Mouse (Mus musculus) 3T3-L1 (cell line): ENCODE measurements around the gene Zfp786.
"Not testable (repeated sequence)": the region's sequence is repeated elsewhere in the genome, so short reads cannot be mapped to it uniquely, and the experiment has no call there.

Experiments used
- DNase-seq: peaks from one replicate; pipeline ENCODE4 v3.0.0-alpha.2; 2015; ENCODE audit warnings: low read depth, low spot score

Gene Zfp786

GRCm38 (mm10) chr6:47830104-47831078 is at the start of gene Zfp786:
Gene Zfp786 (minus strand): TSS chr6:47830867.
- peak; percentile 89 for DNase-seq

DNA sequence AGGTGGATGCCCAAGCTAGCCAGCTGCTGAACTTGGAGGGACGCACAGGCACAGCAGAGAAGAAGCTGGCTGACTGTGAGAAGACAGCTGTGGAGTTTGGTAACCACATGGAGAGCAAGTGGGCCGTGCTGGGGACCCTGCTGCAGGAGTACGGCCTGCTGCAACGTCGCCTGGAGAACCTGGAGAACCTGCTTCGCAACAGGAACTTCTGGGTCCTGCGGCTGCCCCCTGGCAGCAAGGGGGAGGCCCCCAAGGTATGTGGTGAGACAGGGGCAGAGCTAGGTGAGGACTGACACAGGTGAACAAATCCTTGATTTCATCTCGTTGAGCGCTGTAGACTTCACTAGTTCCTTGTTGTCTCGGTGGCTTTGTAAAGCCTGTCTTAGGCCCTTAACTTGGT is 49.5 kb upstream of the Zfp786 start:
- no peak for DNase-seq

DNA sequence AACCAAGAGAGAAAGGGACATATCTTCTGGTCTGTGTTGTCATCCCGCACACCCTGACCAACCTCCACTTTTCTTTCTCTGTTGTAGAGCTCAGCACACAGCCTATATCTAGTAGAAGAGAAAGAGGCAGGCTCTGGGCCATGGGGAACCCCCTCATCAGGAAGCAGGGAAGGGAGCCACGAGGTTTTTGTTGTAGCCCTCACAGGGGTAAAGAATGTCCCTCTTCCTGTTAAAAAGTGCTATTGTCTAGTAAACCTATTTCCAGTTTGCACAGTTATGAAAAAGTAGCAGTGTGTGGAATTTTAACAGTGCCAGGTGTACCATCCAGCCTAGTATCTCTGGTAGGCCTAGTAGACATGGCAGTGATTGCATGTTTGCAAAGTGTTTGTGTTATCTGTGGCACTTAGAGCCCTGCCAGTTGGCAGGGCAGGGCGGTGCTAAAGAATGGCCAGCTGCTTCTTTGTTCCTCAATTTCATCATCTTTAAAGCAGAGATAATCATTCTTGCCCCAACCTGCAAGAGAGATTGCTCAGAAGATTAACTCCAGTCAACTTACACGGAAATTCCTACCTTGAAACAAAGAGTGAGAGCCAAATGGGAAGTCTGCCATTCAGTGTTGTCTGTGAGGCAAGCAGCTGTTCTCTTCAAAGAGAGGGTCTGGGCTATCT is 48.5 kb upstream of the Zfp786 start:
- peak; percentile 25 for DNase-seq

- DNase-seq: peak; percentile 48
These were observed 47.9 kb upstream of the Zfp786 start for GRCm38 (mm10) chr6:47878593-47878992.

DNA sequence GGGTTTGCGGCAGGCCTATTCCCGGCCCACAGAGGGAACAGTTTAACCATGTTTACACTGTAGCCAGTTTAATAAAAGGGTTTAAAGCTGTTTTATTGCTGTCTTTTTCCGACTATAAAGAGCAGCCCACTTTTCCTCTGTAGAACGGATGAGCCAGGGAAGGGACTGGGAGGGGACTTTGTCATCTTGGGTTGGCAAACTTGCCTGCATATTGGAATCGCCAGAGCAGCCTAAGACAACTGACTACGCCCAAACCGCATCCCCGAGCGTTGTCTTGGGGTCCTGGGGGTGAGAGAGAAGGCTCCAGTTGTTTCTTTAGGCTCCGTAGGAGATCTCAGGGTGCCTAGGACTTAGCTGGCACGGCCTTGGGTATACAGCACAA is 47.5 kb upstream of the Zfp786 start:
- peak; percentile 59 for DNase-seq

DNA sequence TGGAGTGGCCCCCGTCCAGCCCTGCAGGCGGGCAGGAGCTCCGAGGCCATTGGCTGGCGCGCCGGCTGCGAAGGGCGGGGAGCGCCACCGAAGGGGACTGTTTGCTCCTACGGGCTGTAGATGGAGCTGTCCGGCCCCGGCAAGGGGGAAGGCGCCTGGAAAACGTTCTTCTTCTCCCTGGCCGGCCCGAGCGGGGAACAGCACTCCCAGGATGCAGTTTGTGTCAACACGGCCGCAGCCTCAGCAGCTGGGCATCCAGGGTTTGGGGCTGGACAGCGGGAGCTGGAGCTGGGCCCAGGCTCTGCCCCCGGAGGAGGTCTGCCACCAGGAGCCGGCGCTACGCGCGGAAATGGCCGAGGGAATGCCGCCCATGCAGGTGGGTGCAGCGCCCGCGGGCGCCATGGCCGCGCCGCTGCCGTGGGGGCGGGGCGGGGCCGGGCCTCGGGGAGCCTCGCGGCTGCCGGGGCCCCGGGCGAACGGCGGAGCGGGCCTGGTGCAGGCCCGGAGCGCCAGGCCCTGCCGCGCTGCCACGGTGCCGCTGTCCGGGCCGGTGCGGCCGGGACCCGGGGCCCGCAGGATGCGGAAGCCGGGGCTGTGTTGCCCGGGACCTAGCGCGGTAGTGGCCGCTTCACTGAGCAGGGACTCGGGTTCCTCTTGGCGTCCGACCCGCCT is 46.9 kb upstream of the Zfp786 start:
- DNase-seq: peak; percentile 94

DNA sequence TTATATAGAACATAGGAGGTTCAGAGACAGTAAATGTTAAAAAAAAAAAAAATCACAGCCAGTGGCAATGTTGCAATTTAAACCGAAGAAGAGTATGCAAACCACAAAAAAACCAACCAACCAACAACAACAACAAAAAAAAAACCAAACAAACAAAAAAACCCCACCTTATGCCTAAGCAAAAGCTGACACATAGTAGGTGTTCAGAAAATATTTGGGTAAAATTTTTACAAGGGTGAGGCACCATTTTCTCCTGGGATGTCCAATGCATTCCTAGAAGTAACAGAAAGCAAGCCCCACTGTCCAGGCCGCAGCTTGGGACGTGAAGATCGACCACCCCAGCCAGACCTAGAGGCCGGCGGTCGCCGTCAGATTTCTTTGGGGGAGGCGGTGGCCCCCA is 46.4 kb upstream of the Zfp786 start, which contains the start of gene Zfp282:
Gene Zfp282, plus strand, starts transcription at position 147 of the 400 bp plus-strand sequence.
- no peak for DNase-seq

DNA sequence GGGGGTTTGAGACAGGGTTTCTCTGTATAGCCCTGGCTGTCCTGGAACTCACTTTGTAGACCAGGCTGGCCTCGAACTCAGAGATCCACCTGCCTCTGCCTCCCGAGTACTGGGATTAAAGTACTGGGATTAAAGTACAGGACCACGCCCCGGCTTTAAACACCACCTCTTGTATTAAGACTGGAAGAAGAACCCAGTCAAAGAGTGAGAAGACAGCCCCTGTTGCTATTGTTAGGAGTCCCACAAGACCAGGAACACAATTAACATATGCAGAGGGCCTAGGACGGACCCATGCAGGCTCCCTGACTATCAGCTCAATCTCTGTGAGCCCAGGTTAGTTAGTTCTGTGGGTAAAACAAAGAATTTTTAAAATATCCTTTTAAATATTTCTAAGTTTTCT is 41.6 kb upstream of the Zfp786 start:
- no peak for DNase-seq

DNA sequence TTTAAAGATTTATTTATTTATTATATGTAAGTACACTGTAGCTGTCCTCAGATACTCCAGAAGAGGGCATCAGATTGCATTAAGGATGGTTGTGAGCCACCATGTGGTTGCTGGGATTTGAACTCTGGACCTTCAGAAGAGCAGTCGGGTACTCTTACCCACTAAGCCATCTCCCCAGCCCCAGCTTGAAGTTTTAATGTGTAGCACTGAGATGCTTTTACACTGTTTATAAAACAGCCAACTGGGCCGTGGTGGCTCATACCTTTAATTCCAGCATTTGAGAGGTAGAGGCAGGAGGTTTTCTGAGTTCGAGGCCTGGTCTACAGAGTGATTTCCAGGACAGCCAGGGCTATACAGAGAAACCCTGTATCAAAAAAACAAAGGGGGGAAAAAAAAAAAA is 27.1 kb upstream of the Zfp786 start:
- DNase-seq: not testable (repeated sequence)

GRCm38 (mm10) chr6:47857241-47857640 is 26.6 kb upstream of the Zfp786 start:
- no peak for DNase-seq

- no peak for DNase-seq
These were observed 15.1 kb upstream of the Zfp786 start for GRCm38 (mm10) chr6:47845779-47846178.

DNA sequence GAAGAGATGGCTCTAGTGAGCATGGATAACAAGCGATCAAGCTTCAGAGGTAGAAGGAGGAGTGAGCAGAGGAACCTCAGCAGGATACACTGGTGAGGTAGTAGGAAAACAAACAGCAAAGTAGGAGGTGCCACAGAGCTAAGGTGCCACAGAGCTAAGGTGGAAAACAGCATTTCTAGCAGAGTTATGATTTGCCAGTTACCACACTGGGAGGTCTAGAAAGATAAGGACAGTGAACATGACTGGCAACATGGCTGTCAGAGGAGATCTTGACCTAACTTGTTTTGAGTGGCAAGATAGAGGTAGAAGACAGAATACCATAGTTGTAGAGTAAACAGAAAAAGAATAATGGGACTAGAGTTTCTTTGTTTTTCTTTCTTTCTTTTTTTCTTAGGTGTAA is 11.7 kb upstream of the Zfp786 start:
- no peak for DNase-seq

DNA sequence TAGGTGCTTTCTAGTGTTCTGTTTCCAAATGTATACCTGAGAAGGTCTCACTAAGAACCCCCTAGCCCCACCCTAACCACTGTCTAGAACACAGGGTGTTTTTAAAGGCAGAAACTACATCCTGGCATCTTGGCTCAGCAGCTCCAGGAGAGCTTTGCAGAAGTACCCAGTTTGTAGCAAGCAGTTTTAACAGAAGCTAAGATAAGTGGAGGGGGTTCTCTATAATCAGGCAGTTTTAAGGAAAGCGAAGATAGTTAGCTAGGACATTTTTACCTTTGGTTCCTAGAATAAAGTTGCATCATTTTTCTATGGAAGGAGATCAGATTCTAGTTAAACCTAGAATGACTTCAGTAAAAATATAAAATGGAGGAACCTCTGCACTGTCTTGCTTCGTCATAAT is 11.2 kb upstream of the Zfp786 start:
- no peak for DNase-seq

GRCm38 (mm10) chr6:47841077-47841476 is 10.4 kb upstream of the Zfp786 start:
- no peak for DNase-seq

- DNase-seq: no peak
These were observed 7.0 kb upstream of the Zfp786 start for GRCm38 (mm10) chr6:47837630-47838029.

GRCm38 (mm10) chr6:47835984-47836521 is 5.4 kb upstream of the Zfp786 start:
- peak; percentile 64 for DNase-seq

- peak; percentile 94 for DNase-seq
These were observed 4.9 kb upstream of the Zfp786 start, which contains the start of gene Zfp398 for GRCm38 (mm10) chr6:47835482-47835983. Gene Zfp398 (plus strand): TSS chr6:47835661.

DNA sequence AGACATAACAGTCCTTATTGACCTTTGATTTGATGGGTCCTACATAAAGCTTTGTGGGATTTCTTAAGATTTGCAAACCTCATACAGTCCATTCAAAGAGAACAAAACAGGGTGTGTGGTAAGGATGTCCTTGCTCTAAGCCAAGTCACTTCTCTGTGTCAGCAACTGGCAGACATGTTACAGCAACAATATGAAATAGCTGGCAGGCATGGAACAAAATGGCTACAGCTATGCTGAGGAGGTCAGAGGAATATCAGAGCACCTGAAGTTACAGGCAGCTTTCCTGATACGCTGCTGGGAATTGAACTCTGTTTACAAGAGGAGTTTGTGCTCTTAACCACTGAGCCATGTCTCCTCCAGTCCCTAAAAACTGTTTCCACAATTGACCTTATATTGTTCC is 1.6 kb upstream of the Zfp786 start:
- DNase-seq: no peak

DNA sequence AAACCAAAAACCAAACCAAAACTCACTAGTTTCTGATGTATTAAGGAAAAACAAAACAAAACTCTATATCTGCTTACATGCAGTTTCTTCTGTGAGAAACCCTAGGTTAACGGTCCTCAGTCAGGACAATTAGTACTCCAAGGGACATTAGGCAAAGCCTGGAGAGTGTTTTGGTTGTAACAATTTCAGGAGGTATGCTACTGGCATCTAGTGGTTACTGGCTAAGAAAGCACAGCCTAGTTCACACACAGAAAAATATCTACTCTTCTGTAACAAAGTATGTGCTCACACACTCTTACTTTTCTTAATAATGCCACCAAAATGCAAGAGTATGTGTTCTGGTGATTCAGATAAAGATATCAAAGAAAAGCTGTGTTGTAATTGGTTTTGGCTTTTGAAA is 1.7 kb downstream of the Zfp786 start:
- DNase-seq: peak; percentile 73

DNA sequence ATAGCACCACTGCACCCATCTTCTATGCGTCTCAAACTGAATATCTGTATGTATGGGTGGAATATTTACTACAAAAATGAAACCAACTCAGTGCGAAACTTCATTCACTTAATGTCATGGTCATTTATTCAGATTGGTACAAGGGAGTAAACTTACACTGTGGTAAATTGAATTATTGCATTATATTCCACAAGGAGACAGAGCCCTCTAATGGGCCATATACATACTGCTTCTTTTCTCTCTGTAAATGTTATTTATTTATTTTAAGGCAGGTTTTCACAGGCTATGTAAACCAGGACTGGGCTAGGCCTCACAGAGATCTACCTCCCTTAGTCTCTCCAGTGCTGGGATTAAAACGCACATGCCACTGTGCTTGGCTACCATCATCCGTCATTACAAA is 3.2 kb downstream of the Zfp786 start:
- DNase-seq: no peak

GRCm38 (mm10) chr6:47824241-47824640 is 6.4 kb downstream of the Zfp786 start:
- no peak for DNase-seq

DNA sequence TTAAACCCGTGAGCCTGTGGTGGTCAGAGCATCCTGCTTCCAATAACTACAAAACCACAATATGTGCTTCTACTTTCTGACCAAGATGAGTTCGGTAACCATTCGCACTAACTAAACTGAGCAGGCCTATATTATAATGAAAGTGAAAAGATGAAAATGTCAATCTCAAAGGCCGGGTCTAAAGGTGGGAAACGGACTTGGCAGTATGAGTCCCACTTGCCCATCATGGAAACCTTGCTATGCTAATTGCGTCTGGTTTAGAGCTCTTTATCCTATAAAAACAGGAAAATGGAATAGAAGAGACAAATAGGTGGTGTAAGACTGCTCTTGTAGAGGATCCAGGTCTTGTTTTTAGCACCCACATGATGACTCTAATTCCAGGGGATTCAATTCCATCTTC is 8.9 kb downstream of the Zfp786 start:
- DNase-seq: no peak
